Mouse (Mus musculus) neural tube, embryonic 11.5 days (tissue): ENCODE measurements at regions not wholly inside any gene's neighbourhood (a gene's known extent, or its start where the extent isn't known, plus 50 kb on each side); places are given as distances from the start of the nearest gene placed in this dataset.

Experiments
- ATAC-seq: fragments of 200-750 bp; cut with Nextera tagmentation; 2 replicates; pipeline ENCODE4 v1.8.0; 2017; ENCODE audit warnings: moderate number of reproducible peaks, mild to moderate bottlenecking, moderate TSS enrichment, moderate library complexity; ENCODE audit not compliant: insufficient read depth, low FRiP score, low TSS enrichment
- DNase-seq: peaks from one replicate; pipeline ENCODE4 v3.0.0-alpha.2; 2015; ENCODE audit warnings: low spot score
- H3K27ac ChIP-seq: fragments of 300-500 bp; sonication (generic); 2 replicates; pipeline ENCODE4 v1.5.1; 2014; ENCODE audit warnings: low read depth, mild to moderate bottlenecking, low read length
- H3K27me3 ChIP-seq: fragments of 300-500 bp; sonication (generic); 2 replicates; pipeline ENCODE4 v1.6.1; 2014; ENCODE audit warnings: mild to moderate bottlenecking, low read length, mixed read lengths; ENCODE audit not compliant: control insufficient read depth, insufficient read depth
- H3K36me3 ChIP-seq: fragments of 300-500 bp; sonication (generic); 2 replicates; pipeline ENCODE4 v1.6.1; 2014; ENCODE audit warnings: mild to moderate bottlenecking, low read length, moderate library complexity, mixed read lengths; ENCODE audit not compliant: control insufficient read depth, insufficient read depth
- H3K4me1 ChIP-seq: fragments of 300-500 bp; sonication (generic); 2 replicates; pipeline ENCODE4 v1.6.1; 2014; ENCODE audit warnings: low read length, mixed read lengths; ENCODE audit not compliant: control insufficient read depth, insufficient read depth
- H3K4me2 ChIP-seq: fragments of 300-500 bp; sonication (generic); 2 replicates; pipeline ENCODE4 v1.6.1; 2014; ENCODE audit warnings: low read depth, mild to moderate bottlenecking, moderate library complexity
- H3K4me3 ChIP-seq: fragments of 300-500 bp; sonication (generic); 2 replicates; pipeline ENCODE4 v1.5.1; 2014; ENCODE audit warnings: low read depth, low read length
- H3K9ac ChIP-seq: fragments of 300-500 bp; sonication (generic); 2 replicates; pipeline ENCODE4 v1.6.1; 2014; ENCODE audit warnings: mild to moderate bottlenecking, low read length
- H3K9me3 ChIP-seq: fragments of 300-500 bp; sonication (generic); 2 replicates; pipeline ENCODE4 v1.6.1; 2016; ENCODE audit warnings: low read length; ENCODE audit not compliant: control insufficient read depth
- WGBS: fragments of 180-500 bp; shearing (Covaris S2); extraction: QIAGEN DNeasy Blood & Tissue Kit; methylation state at CpG from one replicate; pipeline ENCODE4 v1.1.7; 2014; 5-methylcytosine and 5-hydroxymethylcytosine counted together

GRCm38 (mm10) chr19:15784644-15785043 lies 162.5 kb downstream of the Psat1 start:
- WGBS: 47% methylated on average over 4 of the region's 4 CpGs
- ATAC-seq: no peak

GRCm38 (mm10) chr19:15769651-15770050 lies 177.5 kb downstream of the Psat1 start:
- ATAC-seq (no peak), DNase-seq (no peak)
- no peaks in the 10 kb centered on the region for H3K4me1 ChIP-seq
- H3K9ac ChIP-seq: no peak overlapping the region
- H3K4me3 ChIP-seq: no peak overlapping the region
- H3K4me2 ChIP-seq: no peak overlapping the region
- no peaks in the 10 kb centered on the region for H3K27me3 ChIP-seq
- WGBS: 52% methylated on average over 4 of the region's 4 CpGs
- no peak overlapping the region for H3K27ac ChIP-seq
- no peaks in the 10 kb centered on the region for H3K36me3 ChIP-seq
- H3K9me3 ChIP-seq: no peaks in the 10 kb centered on the region

More at GRCm38 (mm10) chr19:15784644-15785043, 162.5 kb downstream of the Psat1 start:
- Histone ChIP-seq H3K9ac (no peak overlapping the region), H3K27ac (no peak overlapping the region), H3K9me3 (no peaks in the 10 kb centered on the region), H3K27me3 (no peaks in the 10 kb centered on the region), H3K4me1 (peaks cover 3% of the 10 kb centered on the region; the same call in 1 of the 2 replicates), H3K4me2 (no peak overlapping the region), H3K36me3 (no peaks in the 10 kb centered on the region), H3K4me3 (no peak overlapping the region)
- no peak for DNase-seq

GRCm38 (mm10) chr19:15761086-15761485 lies 186.1 kb downstream of the Psat1 start:
- H3K36me3 ChIP-seq: no peaks in the 10 kb centered on the region
- no peak overlapping the region for H3K4me2 ChIP-seq
- no peaks in the 10 kb centered on the region for H3K9me3 ChIP-seq
- no peak for ATAC-seq
- 83% methylated on average over 4 of the region's 4 CpGs for WGBS
- H3K27me3 ChIP-seq: no peaks in the 10 kb centered on the region
- H3K4me1 ChIP-seq: no peaks in the 10 kb centered on the region
- DNase-seq: no peak
- no peak overlapping the region for H3K4me3 ChIP-seq
- no peak overlapping the region for H3K27ac ChIP-seq
- H3K9ac ChIP-seq: no peak overlapping the region

- WGBS: 70% methylated on average over 8 of the region's 8 CpGs
- Histone ChIP-seq H3K36me3 (no peaks in the 10 kb centered on the region), H3K4me1 (no peaks in the 10 kb centered on the region), H3K4me3 (no peak overlapping the region), H3K4me2 (no peak overlapping the region), H3K27me3 (no peaks in the 10 kb centered on the region), H3K9me3 (no peaks in the 10 kb centered on the region), H3K27ac (no peak overlapping the region), H3K9ac (no peak overlapping the region)
- DNase-seq: no peak
- no peak for ATAC-seq
Measured at GRCm38 (mm10) chr19:15745026-15745777, 201.9 kb downstream of the Psat1 start.

- Histone ChIP-seq H3K4me2 (no peak overlapping the region), H3K9ac (no peak overlapping the region), H3K36me3 (no peaks in the 10 kb centered on the region), H3K27ac (no peak overlapping the region), H3K27me3 (no peaks in the 10 kb centered on the region), H3K4me3 (no peak overlapping the region), H3K4me1 (no peaks in the 10 kb centered on the region), H3K9me3 (no peaks in the 10 kb centered on the region)
- ATAC-seq: no peak
- WGBS: 87% methylated on average over 2 of the region's 2 CpGs
- no peak for DNase-seq
Measured at GRCm38 (mm10) chr19:15736200-15736599, 210.9 kb downstream of the Psat1 start.

- Histone ChIP-seq H3K4me3 (no peak overlapping the region), H3K4me1 (peaks cover 3% of the 10 kb centered on the region; the same call in 1 of the 2 replicates), H3K9me3 (no peaks in the 10 kb centered on the region), H3K9ac (no peak overlapping the region), H3K27ac (no peak overlapping the region), H3K27me3 (no peaks in the 10 kb centered on the region), H3K4me2 (no peak overlapping the region), H3K36me3 (no peaks in the 10 kb centered on the region)
- ATAC-seq: no peak
- 51% methylated on average over 13 of the region's 13 CpGs for WGBS
- DNase-seq: peak; percentile 38
Measured at GRCm38 (mm10) chr19:15726785-15727406, 220.2 kb downstream of the Psat1 start.

- no peak for ATAC-seq
- Histone ChIP-seq H3K4me3 (no peak overlapping the region), H3K9ac (no peak overlapping the region), H3K27me3 (no peaks in the 10 kb centered on the region), H3K27ac (no peak overlapping the region), H3K4me2 (no peak overlapping the region), H3K4me1 (no peaks in the 10 kb centered on the region), H3K36me3 (no peaks in the 10 kb centered on the region), H3K9me3 (no peaks in the 10 kb centered on the region)
- no peak for DNase-seq
- WGBS: 63% methylated on average over 3 of the region's 3 CpGs
Measured at GRCm38 (mm10) chr19:15692379-15693023, 254.6 kb downstream of the Psat1 start.

GRCm38 (mm10) chr19:15669996-15670395 lies 277.1 kb downstream of the Psat1 start:
- no peak for ATAC-seq
- peaks cover 18% of the 10 kb centered on the region for H3K4me1 ChIP-seq
- H3K9me3 ChIP-seq: no peaks in the 10 kb centered on the region

More at GRCm38 (mm10) chr19:15669996-15670395, 277.1 kb downstream of the Psat1 start:
- no peak overlapping the region for H3K27ac ChIP-seq
- 86% methylated on average over 6 of the region's 6 CpGs for WGBS
- DNase-seq: no peak
- no peak overlapping the region for H3K4me2 ChIP-seq
- H3K27me3 ChIP-seq: no peaks in the 10 kb centered on the region
- no peak overlapping the region for H3K4me3 ChIP-seq
- no peaks in the 10 kb centered on the region for H3K36me3 ChIP-seq
- no peak overlapping the region for H3K9ac ChIP-seq
